Mouse (Mus musculus) bone marrow, adult 2 months (tissue): Measurements from ENCODE around the gene Cyp2t4.

Source experiments
- CTCF ChIP-seq: fragments of 200-500 bp; IDR thresholded peaks from 2 replicates; pipeline ENCODE4 v1.5.1; 2011; ENCODE audit warnings: low read length, control low read depth; ENCODE audit not compliant: control insufficient read depth, insufficient read depth
- POLR2A ChIP-seq: fragments of 200-500 bp; IDR thresholded peaks from 2 replicates; pipeline ENCODE4 v1.6.1; 2011; ENCODE audit warnings: low read depth, mild to moderate bottlenecking, control low read depth, low read length, borderline replicate concordance; ENCODE audit not compliant: control insufficient read depth

GRCm38 (mm10) chr7:27124969-27125368 is 28.5 kb upstream of the Cyp2t4 start:
- TF ChIP-seq CTCF = no peak
- no peak for TF ChIP-seq POLR2A
